Mouse (Mus musculus): ENCODE results near the gene Scgb2b26. TPM values are rescaled to one million over a fixed set of nuclear protein-coding genes. Genes with fewer than 3 reads are reported as not detected.
A peak's percentile ranks its signal among the peaks of the same experiment; 100 is the strongest.
"Not testable (repeated sequence)": the region's sequence is repeated elsewhere in the genome, so short reads cannot be mapped to it uniquely, and the experiment has no call there.

Scgb2b26 gene
- not detected in 2 replicates for polyA plus RNA-seq (2011; ENCODE audit: insufficient read depth, insufficient read length, low read depth, missing spikeins)

DNA sequence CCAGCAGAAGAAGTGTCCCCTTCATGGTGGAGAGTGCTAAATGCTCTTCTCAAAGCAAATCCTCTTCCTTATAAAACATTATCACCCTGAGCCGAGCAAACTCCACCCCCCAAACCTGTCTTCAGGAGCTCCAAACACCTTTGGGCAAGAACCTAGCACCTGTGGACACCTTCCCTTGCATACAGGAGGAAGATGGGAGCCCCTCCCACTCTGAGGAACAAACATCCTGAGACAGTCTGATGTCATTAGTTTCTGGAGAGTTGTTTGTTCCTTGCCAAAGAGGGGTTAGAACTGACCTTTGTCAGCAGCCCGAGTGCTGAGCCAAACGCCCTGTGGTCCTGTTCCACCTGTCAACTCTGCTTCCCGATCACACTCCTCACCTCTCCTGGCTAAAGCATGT is at the start of gene Scgb2b26:
Gene Scgb2b26 (minus strand): TSS at position 101 of the 400 bp plus-strand sequence.
- no peak within 1 kb of the TSS for H3K4me3 ChIP-seq (ENCODE audit: low read depth, low read length)
- no peaks in the 10 kb centered on the region for H3K27me3 ChIP-seq (ENCODE audit: control insufficient read depth, insufficient read depth, low read length, poor library complexity, severe bottlenecking)
- TF ChIP-seq POLR2A (IDR thresholded peaks at IDR 0.05; ENCODE audit: insufficient read depth, low read length) (no peak), EP300 (IDR thresholded peaks at IDR 0.05; ENCODE audit: insufficient read depth, low read depth, low read length) (no peak), CTCF (IDR thresholded peaks at IDR 0.05; ENCODE audit: low read depth, low read length) (no peak)
- H3K36me3 ChIP-seq (ENCODE audit: control insufficient read depth, insufficient read depth, low read length, poor library complexity, severe bottlenecking): no peaks in the 10 kb centered on the region
- no peak within 1 kb of the TSS for H3K9ac ChIP-seq (ENCODE audit: low read depth, poor library complexity, severe bottlenecking)
- H3K4me1 ChIP-seq (ENCODE audit: control insufficient read depth, insufficient read depth, low read length): no peaks in the 10 kb centered on the region
- no peak within 1 kb of the TSS for H3K27ac ChIP-seq (ENCODE audit: insufficient read depth, low read length)
- no peaks in the 10 kb centered on the region for H3K9me3 ChIP-seq (replicated peaks; ENCODE audit: control insufficient read depth, insufficient read depth, low read length, poor library complexity, severe bottlenecking)

GRCm38 (mm10) chr7:33982281-33982680 is 37.4 kb upstream of the Scgb2b26 start:
- H3K4me3 ChIP-seq (ENCODE audit: low read depth, low read length); H3K27me3 ChIP-seq (ENCODE audit: control insufficient read depth, insufficient read depth, low read length, poor library complexity, severe bottlenecking); H3K9me3 ChIP-seq (replicated peaks; ENCODE audit: control insufficient read depth, insufficient read depth, low read length, poor library complexity, severe bottlenecking); H3K4me1 ChIP-seq (ENCODE audit: control insufficient read depth, insufficient read depth, low read length); H3K36me3 ChIP-seq (ENCODE audit: control insufficient read depth, insufficient read depth, low read length, poor library complexity, severe bottlenecking); H3K9ac ChIP-seq (ENCODE audit: low read depth, poor library complexity, severe bottlenecking); H3K27ac ChIP-seq (ENCODE audit: insufficient read depth, low read length): not testable (repeated sequence)
- peak; percentile 48 for TF ChIP-seq CTCF (IDR thresholded peaks at IDR 0.05; ENCODE audit: low read depth, low read length)

- Histone ChIP-seq H3K9ac (ENCODE audit: low read depth, poor library complexity, severe bottlenecking) (no peak overlapping the region), H3K36me3 (ENCODE audit: control insufficient read depth, insufficient read depth, low read length, poor library complexity, severe bottlenecking) (no peaks in the 10 kb centered on the region), H3K27ac (ENCODE audit: insufficient read depth, low read length) (no peak overlapping the region), H3K27me3 (ENCODE audit: control insufficient read depth, insufficient read depth, low read length, poor library complexity, severe bottlenecking) (no peaks in the 10 kb centered on the region), H3K4me3 (ENCODE audit: low read depth, low read length) (no peak overlapping the region), H3K4me1 (ENCODE audit: control insufficient read depth, insufficient read depth, low read length) (no peaks in the 10 kb centered on the region), H3K9me3 (replicated peaks; ENCODE audit: control insufficient read depth, insufficient read depth, low read length, poor library complexity, severe bottlenecking) (no peaks in the 10 kb centered on the region)
- TF ChIP-seq POLR2A (IDR thresholded peaks at IDR 0.05; ENCODE audit: insufficient read depth, low read length) (no peak), CTCF (IDR thresholded peaks at IDR 0.05; ENCODE audit: low read depth, low read length) (no peak), EP300 (IDR thresholded peaks at IDR 0.05; ENCODE audit: insufficient read depth, low read depth, low read length) (no peak)
Measured at GRCm38 (mm10) chr7:33902982-33903381, 41.9 kb downstream of the Scgb2b26 start.

DNA sequence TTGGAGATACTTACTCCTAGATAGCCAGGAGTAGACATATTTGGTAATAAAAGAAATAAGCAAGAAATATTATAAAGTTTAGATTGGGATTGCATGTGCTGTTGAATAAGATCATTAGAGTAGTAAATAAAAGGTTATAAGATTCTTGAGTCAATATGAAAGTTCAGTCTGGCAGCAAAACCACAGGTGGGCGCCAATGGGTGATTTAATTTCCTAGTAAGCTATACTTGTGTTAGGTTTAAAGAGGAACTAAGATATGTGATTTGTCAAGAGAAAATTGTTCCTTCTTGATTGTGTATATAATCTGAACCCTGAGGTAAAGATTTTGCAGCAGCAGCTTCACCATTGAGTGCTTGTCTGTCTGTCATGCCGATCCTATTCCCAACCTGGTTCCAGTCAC is 44.0 kb downstream of the Scgb2b26 start:
- Histone ChIP-seq H3K9me3 (replicated peaks; ENCODE audit: control insufficient read depth, insufficient read depth, low read length, poor library complexity, severe bottlenecking) (no peaks in the 10 kb centered on the region), H3K4me3 (ENCODE audit: low read depth, low read length) (no peak overlapping the region), H3K27me3 (ENCODE audit: control insufficient read depth, insufficient read depth, low read length, poor library complexity, severe bottlenecking) (no peaks in the 10 kb centered on the region), H3K27ac (ENCODE audit: insufficient read depth, low read length) (no peak overlapping the region), H3K9ac (ENCODE audit: low read depth, poor library complexity, severe bottlenecking) (no peak overlapping the region), H3K4me1 (ENCODE audit: control insufficient read depth, insufficient read depth, low read length) (no peaks in the 10 kb centered on the region), H3K36me3 (ENCODE audit: control insufficient read depth, insufficient read depth, low read length, poor library complexity, severe bottlenecking) (no peaks in the 10 kb centered on the region)
- TF ChIP-seq CTCF (IDR thresholded peaks at IDR 0.05; ENCODE audit: low read depth, low read length) (no peak), EP300 (IDR thresholded peaks at IDR 0.05; ENCODE audit: insufficient read depth, low read depth, low read length) (no peak), POLR2A (IDR thresholded peaks at IDR 0.05; ENCODE audit: insufficient read depth, low read length) (no peak)

DNA sequence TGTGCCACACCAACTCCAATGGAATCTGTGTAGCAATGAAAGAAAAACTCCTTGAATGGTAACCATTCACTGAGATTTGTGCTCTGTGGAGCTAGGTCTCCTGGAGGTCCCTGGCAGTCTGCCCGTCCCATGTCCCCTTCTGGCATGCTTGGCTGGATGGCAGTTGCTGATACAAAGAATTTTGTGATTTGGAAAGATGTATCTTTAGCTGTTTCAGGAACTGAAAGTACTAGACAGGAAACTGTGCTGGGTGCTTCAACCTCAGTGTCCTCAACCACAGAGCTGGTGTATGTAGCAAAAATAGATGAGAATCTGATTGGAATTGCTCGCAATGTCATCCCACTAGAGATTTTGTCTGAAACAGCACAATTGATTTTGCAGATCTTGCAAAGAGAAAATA is 44.8 kb downstream of the Scgb2b26 start:
- TF ChIP-seq CTCF (IDR thresholded peaks at IDR 0.05; ENCODE audit: low read depth, low read length): no peak
- TF ChIP-seq POLR2A (IDR thresholded peaks at IDR 0.05; ENCODE audit: insufficient read depth, low read length): no peak
- TF ChIP-seq EP300 (IDR thresholded peaks at IDR 0.05; ENCODE audit: insufficient read depth, low read depth, low read length): no peak
- Histone ChIP-seq H3K9me3 (replicated peaks; ENCODE audit: control insufficient read depth, insufficient read depth, low read length, poor library complexity, severe bottlenecking) (no peaks in the 10 kb centered on the region), H3K4me1 (ENCODE audit: control insufficient read depth, insufficient read depth, low read length) (no peaks in the 10 kb centered on the region), H3K36me3 (ENCODE audit: control insufficient read depth, insufficient read depth, low read length, poor library complexity, severe bottlenecking) (no peaks in the 10 kb centered on the region), H3K4me3 (ENCODE audit: low read depth, low read length) (no peak overlapping the region), H3K27ac (ENCODE audit: insufficient read depth, low read length) (no peak overlapping the region), H3K27me3 (ENCODE audit: control insufficient read depth, insufficient read depth, low read length, poor library complexity, severe bottlenecking) (no peaks in the 10 kb centered on the region), H3K9ac (ENCODE audit: low read depth, poor library complexity, severe bottlenecking) (no peak overlapping the region)

Other genes starting within 250 kb of the Scgb2b26 start
- gene Scgb2b24, start 205.7 kb downstream of the Scgb2b26 start, polyA plus RNA-seq (2011; ENCODE audit: insufficient read depth, insufficient read length, low read depth, missing spikeins): not detected in 2 replicates
- not detected in 2 replicates for gene Scgb1b24, start 201.2 kb downstream of the Scgb2b26 start, polyA plus RNA-seq (2011; ENCODE audit: insufficient read depth, insufficient read length, low read depth, missing spikeins)
- not detected in 2 replicates for gene Scgb2b27, start 68.9 kb upstream of the Scgb2b26 start, polyA plus RNA-seq (2011; ENCODE audit: insufficient read depth, insufficient read length, low read depth, missing spikeins)
- not detected in 2 replicates for gene Scgb1b27, start 76.4 kb upstream of the Scgb2b26 start, polyA plus RNA-seq (2011; ENCODE audit: insufficient read depth, insufficient read length, low read depth, missing spikeins)
- not detected in 2 replicates for gene Scgb1b30, start 150.4 kb upstream of the Scgb2b26 start, polyA plus RNA-seq (2011; ENCODE audit: insufficient read depth, insufficient read length, low read depth, missing spikeins)
- gene Wtip, start 188.2 kb upstream of the Scgb2b26 start, polyA plus RNA-seq (2011; ENCODE audit: insufficient read depth, insufficient read length, low read depth, missing spikeins): 43.3 and 55.5 TPM in 2 replicates
- 220 and 223 TPM in 2 replicates for gene Uba2, start 224.6 kb upstream of the Scgb2b26 start, polyA plus RNA-seq (2011; ENCODE audit: insufficient read depth, insufficient read length, low read depth, missing spikeins)

All from ES-Bruce4 (cell line).